Mouse (Mus musculus): ENCODE data around the gene Ubfd1.

DNA sequence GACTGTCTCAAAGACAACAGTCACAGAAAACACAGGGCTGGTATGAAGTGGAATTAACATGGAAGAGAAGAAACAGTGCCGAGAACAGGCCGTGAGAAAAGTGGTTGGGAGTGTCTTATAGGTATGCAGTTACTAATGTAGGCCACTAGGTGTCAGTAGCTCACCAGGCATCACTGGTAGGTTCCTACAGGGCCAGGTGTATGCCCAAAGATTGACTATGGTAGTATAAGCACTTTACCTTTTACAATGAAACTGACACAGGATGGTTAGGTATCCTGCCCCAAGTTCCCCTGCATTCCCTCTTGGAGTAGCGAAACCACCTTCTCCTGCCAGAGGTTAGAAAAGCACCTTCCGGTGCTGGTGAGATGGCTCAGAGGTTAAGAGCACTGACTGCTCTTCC, 32.2 kb downstream of the Ubfd1 start:
- TF ChIP-seq CTCF (IDR thresholded peaks at IDR 0.05; ENCODE audit: low read depth) (peak; percentile 94), EP300 (IDR thresholded peaks at IDR 0.05; ENCODE audit: low read depth) (no peak)
